Mouse (Mus musculus): ENCODE measurements around the gene Kcnip3.

The Kcnip3 gene

GRCm38 (mm10) chr2:127518273-127518672, 3.6 kb downstream of the Kcnip3 start:
- peak; percentile 71 to 73 for DNase-seq (ENCODE audit: low spot score in 2 of 2)

DNA sequence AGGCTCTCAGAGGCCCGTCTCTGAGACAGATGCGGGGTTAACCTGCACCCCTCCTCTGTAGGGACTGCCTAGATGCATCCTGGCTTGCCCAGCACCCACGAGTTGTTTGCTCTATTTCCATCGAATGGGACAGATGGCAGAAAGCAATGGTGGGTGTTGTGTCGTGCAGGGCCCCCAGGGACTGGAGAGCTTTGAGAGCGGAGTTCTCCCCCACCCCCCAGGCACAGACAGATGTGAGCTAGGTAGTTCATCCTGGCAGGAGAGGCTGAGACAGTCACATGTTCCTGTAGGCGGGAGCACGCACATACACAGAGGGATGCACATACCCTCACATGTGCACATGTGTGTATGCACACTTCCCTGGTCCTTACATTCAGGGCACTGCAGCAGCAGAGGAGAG, 4.8 kb downstream of the Kcnip3 start:
- DNase-seq (ENCODE audit: low spot score in 2 of 2), result peak; percentile 82 to 85

DNA sequence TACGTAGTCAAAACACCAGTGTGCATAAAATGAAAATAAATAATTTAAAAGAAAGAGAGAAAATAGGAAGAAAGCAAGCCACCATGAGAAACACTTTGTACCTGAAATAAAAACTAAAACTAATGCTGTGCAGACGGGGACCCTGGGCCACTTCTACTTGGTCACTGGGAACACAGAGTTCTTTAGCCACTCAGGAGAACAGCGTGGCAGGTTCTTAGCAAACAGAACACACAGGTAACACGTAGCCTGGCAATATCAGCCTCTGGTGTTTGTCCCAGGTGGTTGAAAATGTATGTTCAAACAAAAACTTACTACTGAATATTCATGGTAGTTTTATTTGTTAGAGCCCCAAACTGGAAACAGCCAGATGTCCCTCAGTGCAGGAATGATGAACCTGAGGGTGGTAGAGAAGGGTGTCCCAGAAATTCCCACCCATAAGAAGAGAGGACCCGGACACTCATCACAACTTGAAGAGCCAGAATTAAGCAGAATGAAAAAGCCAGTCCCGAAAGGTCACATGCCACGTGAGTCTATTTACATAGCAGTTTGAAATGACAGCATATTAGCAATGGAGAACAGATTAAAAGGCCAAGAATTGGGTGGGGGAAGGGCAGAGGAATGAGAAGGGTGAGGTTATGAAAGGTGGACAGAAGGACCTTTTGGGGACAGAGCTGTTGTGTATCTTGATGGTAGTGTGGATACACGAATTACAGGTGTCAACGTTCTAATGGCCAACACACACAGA, 7.3 kb downstream of the Kcnip3 start:
- DNase-seq (ENCODE audit: low spot score in 2 of 2), result no peak

DNA sequence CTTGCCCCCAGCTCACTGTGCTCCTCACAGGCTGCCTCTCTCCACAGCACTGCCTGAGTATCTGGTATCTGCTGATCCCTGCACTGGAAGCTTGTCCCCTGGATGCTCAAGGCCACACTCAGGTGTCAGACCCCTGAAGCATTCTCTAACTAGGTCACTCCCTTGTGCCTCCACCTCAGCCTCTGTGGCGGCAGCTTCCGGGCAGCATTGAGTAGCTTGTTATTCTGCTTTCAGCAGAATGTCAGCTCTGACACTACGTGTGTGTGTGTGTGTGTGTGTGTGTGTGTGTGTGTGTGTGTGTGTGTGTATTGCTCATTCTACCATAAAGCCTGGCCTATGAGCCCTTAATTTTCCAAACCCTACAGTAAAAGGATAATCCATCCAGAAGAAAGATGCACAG, 8.7 kb downstream of the Kcnip3 start:
- DNase-seq (ENCODE audit: low spot score in 2 of 2), result no peak

GRCm38 (mm10) chr2:127511426-127511825, 10.5 kb downstream of the Kcnip3 start:
- DNase-seq (ENCODE audit: low spot score in 2 of 2), result no peak

- DNase-seq (ENCODE audit: low spot score in 2 of 2), result no peak
Measured at GRCm38 (mm10) chr2:127507967-127508660, 13.8 kb downstream of the Kcnip3 start.

DNA sequence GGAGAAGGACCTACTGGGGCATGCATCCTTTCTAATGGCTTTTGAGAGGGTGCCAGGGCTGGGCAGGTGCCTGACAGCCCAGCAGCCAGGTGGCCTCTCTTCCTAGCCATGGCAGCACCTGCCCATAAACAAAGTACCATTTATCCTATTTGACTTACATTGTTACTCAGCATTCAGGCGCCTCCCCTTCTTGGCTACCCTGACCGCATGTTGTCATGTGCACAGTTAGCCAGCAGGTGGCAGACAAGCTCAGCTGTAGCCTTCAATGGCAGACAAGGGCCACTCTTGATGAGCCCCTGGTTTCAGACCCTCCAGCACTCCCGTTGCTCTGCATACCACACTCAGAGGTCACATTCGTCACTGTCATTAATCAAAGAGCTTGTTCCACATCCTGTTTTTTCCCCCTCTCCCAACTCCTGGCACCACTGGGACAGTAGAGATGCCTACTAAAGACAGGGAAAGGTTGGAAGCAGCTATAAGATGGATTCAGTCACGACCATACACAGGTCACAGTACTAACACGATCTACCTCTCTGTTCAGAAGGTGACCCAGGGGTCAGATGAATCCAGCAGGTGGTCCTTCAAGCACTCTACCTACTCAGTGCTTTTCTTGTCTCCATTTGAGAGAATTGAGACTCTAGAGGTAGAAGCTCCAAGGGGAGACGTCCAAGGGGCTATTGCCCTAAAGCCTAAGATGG, 14.7 kb downstream of the Kcnip3 start:
- peak; percentile 58 to 72 for DNase-seq (ENCODE audit: low spot score in 2 of 2)

DNA sequence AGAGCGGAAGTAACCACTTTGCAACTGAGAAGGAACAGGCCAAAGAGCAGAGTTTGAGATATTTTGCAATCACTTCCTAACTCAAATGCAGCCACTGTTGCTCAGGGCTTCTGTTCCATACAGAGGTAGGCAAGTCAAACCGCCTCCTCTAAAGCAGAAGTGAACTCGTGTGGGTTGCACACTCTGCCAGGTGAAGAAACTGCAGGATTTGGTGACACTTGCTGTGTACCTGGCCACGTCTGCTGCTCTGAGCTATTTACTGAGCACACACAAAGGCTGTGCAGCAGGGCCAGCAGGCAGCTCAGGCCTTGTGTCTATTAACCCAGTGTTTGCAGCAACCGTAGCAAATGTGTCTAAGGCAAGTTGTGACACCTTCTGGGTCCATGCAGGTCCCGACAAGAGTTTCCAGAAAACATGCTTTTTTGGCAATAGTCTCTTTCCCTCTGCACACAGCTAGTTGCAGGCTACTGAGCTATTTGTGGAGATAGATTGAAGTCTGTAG, 15.7 kb downstream of the Kcnip3 start:
- no peak for DNase-seq (ENCODE audit: low spot score in 2 of 2)

DNA sequence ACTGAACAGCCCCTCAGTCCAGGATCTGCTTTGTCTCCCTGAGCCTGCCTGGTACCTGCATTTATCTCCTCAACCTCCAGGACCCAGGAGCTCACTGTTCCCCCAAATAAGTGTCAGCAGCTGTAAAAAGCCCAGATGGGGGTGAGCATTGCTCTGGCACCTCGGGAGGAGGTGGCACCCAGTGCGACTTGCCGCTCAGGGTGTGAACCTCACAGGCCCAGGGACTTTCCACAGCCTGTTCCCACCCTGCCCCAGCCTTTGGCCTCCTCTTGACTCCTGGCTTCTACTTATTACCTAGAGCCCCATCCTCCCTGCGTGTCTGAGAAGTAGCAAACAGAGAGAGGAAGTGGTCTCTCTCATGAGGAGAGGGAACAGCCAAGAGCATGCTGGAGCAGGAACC, 16.7 kb downstream of the Kcnip3 start:
- DNase-seq (ENCODE audit: low spot score in 2 of 2), result no peak

DNA sequence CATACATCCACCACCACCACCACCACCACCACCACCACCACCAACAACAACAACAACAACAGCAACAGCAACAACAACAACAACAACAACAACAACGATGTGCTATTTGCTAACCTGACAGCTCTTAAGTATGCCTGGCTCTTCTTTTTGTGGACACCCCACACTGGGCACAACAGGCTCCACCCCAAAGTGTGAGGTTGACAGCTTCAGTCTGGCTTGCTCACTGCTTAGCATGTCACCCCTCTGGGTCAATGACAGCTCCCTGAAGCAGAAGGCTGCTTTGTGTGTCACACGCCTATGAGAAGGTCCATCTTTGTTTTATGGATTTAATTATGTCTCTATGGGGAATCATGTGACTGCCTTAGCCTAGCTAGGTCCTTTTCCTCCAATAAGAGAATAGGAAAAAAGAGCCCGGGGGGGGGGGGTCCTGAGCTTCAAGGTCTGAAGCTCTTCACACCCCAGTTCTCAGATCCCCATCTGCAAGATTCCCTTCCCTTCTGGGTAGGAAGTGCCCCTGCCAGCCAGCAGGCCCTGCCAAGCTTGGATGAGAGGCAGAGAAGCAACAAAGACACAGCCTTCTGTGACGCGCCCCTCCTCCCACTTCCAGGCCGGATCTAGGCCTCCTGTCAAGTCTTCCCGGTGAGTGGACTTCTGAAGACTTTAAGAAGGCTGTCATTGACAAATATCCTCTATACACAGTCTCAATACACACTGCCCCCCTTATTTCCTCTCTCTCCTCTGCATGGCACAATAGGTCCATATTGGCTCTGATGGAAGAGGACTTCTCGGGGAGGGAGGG, 17.9 kb downstream of the Kcnip3 start:
- peak in 1 of 2 experiments; percentile 53 for DNase-seq (ENCODE audit: low spot score in 2 of 2)

DNA sequence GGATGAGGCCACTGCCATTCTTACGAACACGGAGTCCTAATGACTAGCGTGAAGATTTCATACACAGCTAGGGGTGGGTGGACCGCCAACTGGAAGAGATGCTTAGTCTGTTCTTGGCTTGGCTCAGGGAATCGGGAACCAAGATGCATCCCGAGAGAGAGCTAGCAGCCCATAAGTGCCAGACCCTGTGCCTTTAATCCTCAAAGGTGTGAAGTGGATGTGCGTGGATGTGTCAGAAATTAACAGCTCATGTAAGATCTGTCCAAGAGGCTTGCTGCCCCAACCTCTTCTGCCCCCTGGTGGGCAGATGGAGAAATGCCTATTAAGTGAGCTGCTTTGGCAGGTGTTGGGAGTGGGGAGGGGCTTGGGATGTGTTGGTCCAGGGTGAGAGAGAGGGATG, 20.8 kb downstream of the Kcnip3 start:
- peak; percentile 48 to 68 for DNase-seq (ENCODE audit: low spot score in 2 of 2)

DNA sequence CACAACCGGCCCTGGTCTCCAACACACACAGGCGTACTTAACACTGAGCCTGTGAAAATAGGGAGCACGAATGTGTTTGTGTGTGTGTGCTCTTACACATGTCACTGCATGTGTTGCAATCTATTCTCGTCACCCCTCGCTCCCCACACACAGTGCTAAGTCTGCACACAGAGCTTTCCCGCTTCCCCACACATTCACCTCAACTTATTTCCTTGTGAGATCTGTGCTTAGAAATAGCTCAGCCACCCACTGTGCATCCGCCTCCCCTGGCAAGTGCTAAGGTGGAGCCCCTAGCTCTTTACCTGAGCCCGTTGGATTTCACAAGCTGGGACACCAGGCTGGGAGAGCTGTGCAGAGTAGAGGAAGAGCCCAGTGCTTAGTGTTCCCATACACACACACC, 23.1 kb downstream of the Kcnip3 start:
- peak; percentile 52 to 69 for DNase-seq (ENCODE audit: low spot score in 2 of 2)

DNA sequence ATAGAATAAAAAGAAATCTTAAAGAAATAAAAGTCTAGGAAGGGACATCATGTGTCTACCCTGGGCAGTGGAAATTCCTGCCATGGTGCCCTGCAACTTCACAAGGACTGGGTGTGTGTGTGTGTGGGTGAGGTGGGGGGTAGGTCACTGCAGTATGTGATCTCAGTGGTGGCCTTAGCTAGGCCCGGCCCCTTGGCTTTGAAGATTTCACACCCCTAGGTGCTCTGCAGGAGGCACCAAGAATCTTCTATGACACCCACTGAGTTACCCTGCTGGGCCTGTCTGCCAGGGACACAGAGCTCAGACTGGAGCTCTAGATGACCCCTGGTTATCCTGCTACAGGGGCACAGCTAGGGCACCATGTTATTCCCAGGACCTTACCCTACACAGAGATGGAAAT, 25.6 kb downstream of the Kcnip3 start:
- no peak for DNase-seq (ENCODE audit: low spot score in 2 of 2)

- DNase-seq (ENCODE audit: low spot score in 2 of 2), result no peak
Measured at GRCm38 (mm10) chr2:127484476-127485170, 37.3 kb downstream of the Kcnip3 start.

DNA sequence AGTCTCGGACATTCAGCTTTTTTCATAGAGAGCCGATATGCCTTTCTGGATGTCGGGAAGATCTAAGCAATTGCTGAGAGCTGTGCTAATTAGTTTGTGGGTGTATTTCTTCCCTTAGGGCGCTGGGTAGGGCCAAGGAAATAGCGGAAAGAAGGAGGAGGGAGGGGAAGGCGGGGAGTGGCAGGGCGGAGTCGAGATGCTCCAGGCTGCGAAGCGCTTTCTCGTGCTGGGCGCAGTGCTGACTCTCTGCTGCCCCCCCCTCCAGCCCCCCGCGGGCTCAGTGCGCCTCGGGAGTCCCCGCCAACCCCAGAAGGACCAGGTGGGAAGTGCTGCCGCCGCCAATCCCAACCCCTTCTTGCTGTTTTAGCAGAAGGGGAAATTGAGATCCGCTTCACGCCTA, 38.9 kb downstream of the Kcnip3 start:
- no peak for DNase-seq (ENCODE audit: low spot score in 2 of 2)

- no peak for DNase-seq (ENCODE audit: low spot score in 2 of 2)
Measured at GRCm38 (mm10) chr2:127482533-127482911, 39.4 kb downstream of the Kcnip3 start.

GRCm38 (mm10) chr2:127481841-127482532, 39.9 kb downstream of the Kcnip3 start:
- DNase-seq (ENCODE audit: low spot score in 2 of 2), result no peak

DNA sequence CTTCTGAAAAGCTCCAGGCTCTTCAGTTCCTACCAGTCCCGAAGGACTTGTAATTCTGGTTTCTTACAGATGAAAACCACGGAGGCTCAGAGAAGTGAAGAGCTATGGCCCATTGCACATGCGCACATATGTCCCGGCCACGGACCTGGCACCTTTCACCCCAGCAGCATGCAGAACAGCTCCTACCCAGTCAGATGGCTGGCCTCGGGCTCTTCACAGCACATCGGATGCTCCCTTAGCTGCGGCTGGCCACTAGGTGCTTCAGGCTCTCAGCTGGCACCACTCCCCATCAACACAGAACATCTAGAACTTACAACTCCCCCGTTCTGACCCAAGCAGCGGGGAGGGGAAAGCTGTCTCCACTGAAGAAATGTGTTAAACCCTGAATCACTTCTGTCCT, 42.1 kb downstream of the Kcnip3 start:
- DNase-seq (ENCODE audit: low spot score in 2 of 2), result no peak

- peak; percentile 36 to 60 for DNase-seq (ENCODE audit: low spot score in 2 of 2)
Measured at GRCm38 (mm10) chr2:127479210-127479609, 42.7 kb downstream of the Kcnip3 start.

DNA sequence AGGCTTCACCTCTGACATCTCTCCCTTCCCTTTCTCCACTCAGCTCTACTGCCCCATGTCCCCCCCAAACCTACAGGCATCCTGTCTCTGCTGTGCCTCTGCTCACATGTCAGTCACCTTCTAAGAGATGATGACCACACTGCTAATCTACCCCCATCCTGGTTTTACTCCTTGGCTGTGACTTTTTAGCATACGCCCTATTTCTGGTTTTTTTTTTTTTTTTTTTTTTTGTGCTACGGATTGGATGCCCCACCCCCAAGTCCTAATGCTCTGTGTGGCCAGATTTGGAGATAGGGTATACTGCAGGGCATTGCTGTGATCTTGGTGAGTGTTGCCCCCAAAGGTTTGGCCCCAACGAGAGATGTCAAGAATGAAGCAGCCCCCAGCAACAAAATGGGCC, 49.6 kb downstream of the Kcnip3 start:
- DNase-seq (ENCODE audit: low spot score in 2 of 2), result no peak

DNA sequence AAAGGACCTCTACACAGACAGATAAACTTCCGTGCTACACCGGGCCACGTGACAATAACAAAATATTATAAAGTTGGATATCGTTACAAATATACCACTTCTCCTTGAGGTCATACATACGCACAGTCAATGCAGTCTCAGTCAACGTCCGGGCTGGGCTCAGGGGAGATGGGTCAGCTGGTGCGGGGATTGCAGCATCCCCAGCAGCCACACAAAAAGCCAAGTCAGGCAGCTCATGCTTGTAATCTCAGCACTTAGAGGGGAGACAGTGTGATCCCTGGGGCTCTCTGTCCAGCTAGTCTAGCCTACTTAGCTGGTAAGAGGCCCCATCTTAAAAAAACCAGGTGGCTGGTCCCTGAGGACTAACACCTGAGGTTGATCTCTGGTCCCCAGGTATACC, 50.6 kb downstream of the Kcnip3 start:
- no peak for DNase-seq (ENCODE audit: low spot score in 2 of 2)

Measured in right cerebral cortex, postnatal 36 days (tissue).